Mouse (Mus musculus) left cerebral cortex, adult 9 months (tissue): Measurements from ENCODE around the gene Slc8b1.
A peak's percentile ranks its signal among the peaks of the same experiment; 100 is the strongest.

Source experiments
- DNase-seq, 2 experiments: peaks; one replicate each; pipeline ENCODE4 v3.0.0; 2022; ENCODE audit warnings: low spot score in 2 of 2

Slc8b1 gene

DNA sequence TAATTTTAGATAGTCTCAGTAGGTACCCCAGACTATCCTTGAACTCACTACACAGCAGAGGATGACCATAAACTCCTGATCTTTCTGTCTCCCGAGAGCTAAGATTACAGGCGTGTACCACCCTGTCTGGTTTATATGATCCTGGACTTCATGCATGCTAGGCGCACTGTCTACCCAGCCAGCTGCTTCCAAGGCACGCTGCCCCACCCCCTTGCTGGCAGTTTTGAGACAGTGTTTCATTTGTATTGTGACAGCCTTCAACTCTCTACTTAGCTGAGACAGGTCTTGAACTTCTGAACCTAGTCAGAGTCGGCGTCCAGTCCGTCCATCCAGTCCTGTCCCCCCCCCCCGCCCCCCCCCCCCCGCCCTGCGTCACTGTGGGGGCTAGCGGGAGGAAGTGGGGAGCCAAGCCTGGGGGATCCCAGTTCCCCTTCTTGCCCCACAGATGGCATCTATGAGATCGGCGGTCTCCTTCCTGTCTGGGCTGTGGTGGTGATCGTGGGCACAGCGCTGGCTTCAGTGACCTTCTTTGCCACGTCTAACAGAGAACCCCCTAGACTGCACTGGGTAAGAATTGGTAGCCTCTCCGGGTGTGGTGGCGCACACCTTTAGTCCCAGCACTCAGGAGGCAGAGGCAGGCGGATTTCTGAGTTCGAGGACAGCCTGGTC, 16.5 kb downstream of the Slc8b1 start:
- no peak for DNase-seq

DNA sequence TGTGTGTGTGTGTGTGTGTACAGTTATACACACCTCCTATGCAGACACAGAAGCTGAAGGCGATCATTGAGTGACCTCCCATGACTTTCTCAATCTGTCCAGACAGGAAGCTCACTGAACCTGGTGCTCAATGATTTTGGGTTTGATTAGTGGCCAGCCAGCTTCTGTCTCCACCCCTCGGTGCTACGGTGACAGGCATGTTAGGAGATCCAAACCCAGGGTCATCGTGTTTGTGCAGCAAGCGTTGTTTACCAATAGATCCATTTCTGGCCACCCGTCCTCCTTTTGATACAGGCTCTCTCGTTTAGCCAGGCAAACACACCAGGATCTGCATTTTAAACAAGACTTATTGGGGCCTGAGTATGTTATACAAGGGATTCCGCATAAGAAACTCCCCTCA, 20.7 kb downstream of the Slc8b1 start:
- DNase-seq: no peak

DNA sequence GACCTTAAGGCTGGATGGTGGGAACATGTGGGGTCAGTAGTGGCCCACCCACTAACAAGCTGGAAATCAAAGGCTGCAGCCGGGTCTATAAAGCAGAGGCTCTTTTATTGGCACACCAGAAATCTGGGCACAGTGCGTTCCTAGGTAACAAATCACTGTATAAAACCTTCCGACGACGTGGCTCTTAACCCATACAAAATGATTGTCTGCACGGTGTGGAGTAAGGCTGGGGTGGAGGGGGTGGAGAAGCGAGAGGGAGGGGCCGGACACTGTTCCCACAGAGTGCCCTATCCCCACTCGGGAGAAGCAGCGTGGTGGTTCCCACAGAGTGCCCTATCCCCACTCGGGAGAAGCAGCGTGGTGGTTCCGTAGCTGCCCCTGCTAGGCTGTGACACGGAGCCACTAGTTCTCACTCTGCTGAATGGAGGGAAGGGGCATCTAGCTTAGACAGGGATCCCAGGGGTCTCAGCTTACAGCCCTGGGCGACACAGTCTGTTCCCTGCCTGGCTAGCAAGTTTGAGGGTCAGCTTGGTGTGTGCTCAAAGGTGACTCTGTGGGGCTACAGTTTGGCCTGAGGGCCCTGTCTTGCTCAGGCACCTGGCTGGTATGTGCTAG, 23.2 kb downstream of the Slc8b1 start:
- DNase-seq: no peak

- no peak for DNase-seq
Measured at GRCm38 (mm10) chr5:120534686-120535075, 23.7 kb downstream of the Slc8b1 start.

GRCm38 (mm10) chr5:120536046-120536445, 25.1 kb downstream of the Slc8b1 start:
- peak in 1 of 2 experiments; percentile 55 for DNase-seq

DNA sequence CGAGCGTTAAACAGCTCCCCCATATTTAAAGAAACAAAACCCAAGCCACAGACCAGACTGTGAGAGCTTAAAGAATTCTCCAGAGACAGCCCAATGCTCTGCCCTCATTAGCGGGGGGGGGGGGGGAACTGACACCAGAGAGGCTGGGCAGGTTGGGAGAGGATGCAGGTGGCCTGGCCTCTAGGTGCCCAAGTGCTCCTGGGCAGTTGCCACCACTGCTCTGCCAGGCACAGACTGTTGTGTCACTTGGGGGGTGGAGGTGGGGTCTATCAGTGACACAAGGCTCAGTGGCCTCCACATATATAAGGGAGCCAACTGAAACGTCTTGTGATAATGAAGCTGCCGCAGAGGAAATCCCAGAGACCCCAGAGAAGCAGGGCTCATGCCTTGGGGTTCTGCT, 25.7 kb downstream of the Slc8b1 start:
- no peak for DNase-seq

DNA sequence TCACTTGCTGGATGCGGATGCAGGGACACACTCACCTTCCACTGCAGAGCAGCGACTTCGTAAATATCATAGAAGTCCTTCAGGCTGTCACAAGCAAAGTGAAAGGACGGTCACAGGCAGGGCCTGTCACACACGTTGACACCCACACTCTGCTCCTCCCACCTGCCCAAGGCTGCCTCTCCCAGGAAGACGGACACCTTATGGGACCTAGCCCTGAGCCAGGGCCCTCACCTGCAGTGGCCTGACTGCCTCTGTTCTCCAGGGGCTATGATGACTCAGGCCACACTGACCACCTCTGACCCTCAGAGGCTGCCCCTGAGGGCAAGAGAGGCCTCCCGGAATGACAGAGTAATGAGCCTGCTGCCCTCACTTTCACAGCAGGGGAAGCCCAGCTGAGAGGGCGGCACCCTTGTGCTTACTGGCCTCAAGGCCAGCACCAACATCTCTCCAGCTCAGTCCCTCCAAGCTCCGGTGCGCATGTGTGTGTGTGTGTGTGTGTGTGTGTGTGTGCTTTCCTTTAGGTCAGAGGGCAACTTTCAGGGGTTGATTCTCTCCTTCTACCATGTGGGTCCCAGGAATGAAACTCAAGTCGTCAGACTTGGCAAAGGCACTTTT, 37.4 kb downstream of the Slc8b1 start:
- DNase-seq: no peak

GRCm38 (mm10) chr5:120550137-120550536, 39.2 kb downstream of the Slc8b1 start:
- no peak for DNase-seq

DNA sequence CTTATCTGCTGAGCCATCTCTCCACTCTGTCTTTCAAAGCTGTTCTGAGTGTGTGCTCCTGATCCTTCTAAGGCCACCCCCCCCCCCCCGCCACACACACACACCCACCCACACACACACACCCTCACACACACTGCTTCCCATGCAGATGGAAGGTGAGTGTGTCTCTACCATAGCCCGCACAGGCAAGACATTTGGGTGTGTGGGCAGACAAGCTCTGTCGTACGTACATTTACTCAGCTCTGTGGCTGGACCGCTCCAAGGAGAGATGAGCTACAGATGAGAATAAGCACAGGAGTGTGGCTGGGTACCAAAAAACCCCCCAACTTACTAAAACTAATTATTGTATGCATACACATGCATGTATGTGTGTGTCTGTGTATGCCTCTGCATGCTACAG, 39.7 kb downstream of the Slc8b1 start:
- no peak for DNase-seq

DNA sequence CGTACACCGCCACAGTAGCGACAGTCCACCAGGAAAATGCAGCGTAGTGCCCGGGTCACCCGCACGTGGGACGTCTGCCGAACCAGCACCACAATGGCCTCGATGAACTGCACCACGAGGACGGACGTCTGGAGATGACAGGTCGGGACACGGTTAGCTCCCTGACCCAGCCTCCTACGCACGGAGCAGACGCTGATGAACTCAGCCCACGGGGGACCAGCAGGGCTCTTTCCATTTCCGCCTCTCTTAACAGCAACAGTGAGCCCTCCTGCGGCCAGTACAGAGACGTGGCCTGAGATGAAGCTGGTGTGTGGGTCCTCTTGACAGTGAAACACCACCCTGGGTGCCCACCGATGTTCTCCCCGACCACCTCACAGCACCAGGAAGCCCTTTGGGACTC, 44.9 kb downstream of the Slc8b1 start:
- DNase-seq: no peak

GRCm38 (mm10) chr5:120558041-120558440, 47.1 kb downstream of the Slc8b1 start:
- DNase-seq: no peak

DNA sequence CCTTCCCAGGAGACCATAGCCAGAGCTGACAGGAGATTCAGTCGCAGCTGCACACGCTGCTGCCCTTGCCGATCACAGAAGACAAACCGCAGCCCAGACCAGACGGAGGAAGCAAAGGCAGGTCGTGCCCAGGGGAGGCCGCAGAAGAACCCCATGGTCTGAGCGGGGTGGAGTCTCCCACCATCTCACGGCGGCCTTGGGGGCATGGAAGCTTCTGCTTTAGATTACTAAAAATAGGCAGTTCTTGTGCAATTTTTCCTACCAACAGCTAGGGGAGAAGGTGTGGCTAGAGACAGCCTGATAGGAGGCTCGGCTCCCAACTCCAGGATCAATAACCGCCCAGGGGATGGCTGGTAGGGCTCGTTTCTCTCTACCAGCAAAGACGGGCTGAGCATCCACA, 47.8 kb downstream of the Slc8b1 start:
- DNase-seq: peak in 1 of 2 experiments; percentile 48

DNA sequence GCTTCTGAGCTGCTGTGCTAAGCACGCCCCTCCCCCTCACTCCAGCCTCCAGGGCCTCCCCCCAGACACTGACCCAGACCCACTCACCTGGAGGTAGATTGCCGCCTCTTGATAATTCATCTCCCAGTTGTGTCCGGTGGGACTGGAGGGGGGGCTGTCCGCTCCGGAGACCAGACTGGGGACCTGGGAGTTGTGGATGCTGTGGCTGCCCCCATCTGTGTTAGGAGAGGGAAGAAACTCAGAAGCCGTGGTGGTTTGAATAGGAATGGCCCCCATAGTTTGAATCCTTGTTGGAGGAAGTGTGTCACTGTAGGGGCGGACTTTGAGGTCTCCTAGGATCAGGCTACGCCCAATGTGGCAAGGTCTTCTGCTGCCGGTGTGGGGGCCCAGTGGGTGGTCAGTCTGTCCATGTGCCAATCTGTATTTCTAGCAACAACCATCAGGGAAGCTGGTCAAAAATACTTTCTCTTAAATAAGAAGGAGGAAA, 49.2 kb downstream of the Slc8b1 start:
- no peak for DNase-seq

GRCm38 (mm10) chr5:120560616-120561311, 49.8 kb downstream of the Slc8b1 start:
- DNase-seq: no peak

DNA sequence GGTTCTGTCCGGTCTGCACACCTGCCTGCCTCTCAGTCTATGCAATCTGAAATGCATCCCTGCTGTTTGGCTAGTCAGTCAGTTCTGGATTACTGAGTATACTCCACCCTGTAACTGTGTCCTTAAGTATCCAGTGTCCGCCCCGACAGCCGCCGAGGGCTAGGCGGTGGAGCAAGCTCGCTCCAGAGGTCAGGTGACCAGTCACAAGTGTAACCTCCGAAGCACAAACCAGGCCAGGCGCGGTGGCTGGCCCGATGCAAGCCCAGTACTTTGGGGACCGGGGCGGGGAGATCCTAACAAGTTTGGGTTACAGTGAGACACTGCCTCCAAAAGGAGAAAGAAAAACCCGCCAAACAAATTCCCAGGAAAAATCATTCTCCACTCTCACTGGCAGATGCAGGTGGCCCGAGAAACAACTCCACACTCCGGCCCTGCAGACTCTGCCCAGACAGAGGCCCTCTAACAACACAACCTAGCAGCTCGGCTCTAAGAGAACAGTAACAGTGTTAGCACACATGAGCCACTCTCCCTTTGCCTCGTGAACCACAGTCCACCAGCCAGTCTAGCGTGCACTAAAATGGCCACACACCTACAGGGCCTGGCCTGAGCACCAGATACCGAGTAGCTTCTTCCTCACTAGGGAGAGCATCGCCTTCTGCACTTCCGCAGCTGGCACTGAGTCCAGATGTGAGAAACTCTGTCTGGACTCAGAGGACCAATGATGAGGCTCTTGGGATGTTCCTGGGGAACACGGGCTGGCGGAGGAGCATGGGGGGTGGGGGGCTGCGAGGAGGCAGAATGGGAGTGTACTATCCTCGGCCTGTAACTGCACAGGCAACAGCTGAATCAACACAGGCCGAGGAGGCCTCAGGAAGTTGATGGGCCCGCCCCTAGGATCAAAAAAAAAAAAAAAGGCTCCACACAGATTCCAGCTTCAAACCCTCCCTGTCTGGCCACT, 52.3 kb downstream of the Slc8b1 start:
- no peak for DNase-seq

DNA sequence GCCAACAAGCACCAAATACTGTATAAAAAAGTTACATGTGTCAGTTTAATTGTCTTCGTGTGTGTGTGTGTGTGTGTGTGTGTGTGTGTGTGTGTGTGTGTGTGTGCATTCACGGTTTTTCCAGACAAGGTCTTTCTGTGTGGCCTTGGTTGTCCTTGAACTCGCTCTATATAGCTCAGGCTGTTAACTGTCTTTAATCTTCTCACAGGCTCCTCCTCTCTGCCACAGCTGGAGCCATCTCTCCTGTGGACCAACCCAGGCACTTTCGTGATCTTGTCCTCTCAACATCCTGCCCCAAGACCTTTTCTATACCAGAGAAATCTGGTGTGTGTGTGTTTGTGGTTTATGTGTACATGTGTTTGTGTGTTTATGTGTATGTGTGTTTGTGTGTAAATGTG, 52.9 kb downstream of the Slc8b1 start:
- no peak for DNase-seq

GRCm38 (mm10) chr5:120565171-120565905, 54.4 kb downstream of the Slc8b1 start:
- DNase-seq: no peak

- DNase-seq: no peak
Measured at GRCm38 (mm10) chr5:120566101-120566500, 55.1 kb downstream of the Slc8b1 start.

- no peak for DNase-seq
Measured at GRCm38 (mm10) chr5:120566681-120567252, 55.8 kb downstream of the Slc8b1 start.

DNA sequence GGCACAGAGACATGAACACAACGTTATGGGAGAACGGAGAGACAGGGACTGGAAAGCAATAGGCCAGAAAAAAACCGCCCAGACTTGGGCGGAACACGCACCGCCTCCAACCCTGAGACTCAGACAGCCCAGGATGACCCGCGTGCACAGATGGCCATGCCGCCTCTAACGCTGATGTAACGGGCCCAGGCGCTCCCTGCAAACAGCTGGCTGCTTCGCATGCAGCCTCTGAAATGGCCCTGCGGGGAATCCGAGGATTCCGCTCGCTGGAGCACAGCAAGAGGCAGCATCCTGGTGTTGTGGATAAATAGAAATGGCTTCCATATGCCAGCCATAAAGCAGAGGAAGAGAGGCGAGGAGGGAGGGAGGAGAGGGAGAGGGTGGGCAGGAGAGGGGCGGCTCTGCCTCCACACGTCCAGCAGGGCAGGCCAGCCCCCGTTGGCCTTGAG, 56.3 kb downstream of the Slc8b1 start:
- DNase-seq: no peak
